Mouse (Mus musculus) embryonic facial prominence, embryonic 10.5 days (tissue): ENCODE results near the gene Zfp628. TPM values are rescaled to one million over a fixed set of nuclear protein-coding genes. Genes with fewer than 3 reads are reported as not detected.

Source experiments
- DNase-seq: peaks from one replicate; pipeline ENCODE4 v3.0.0-alpha.2; 2017; ENCODE audit warnings: low spot score
- H3K27ac ChIP-seq: fragments of 300-500 bp; sonication (generic); replicated peaks from 2 replicates; pipeline ENCODE4 v1.5.1; 2016; ENCODE audit warnings: mild to moderate bottlenecking
- H3K27me3 ChIP-seq: fragments of 300-500 bp; sonication (generic); replicated peaks from 2 replicates; pipeline ENCODE4 v1.6.1; 2016; ENCODE audit warnings: low read depth, mild to moderate bottlenecking; ENCODE audit not compliant: poor library complexity, severe bottlenecking
- H3K36me3 ChIP-seq: fragments of 300-500 bp; sonication (generic); replicated peaks from 2 replicates; pipeline ENCODE4 v1.6.1; 2016; ENCODE audit warnings: mild to moderate bottlenecking, moderate library complexity
- H3K4me1 ChIP-seq: fragments of 300-500 bp; sonication (generic); 2 replicates; pipeline ENCODE4 v1.6.1; 2016
- H3K4me3 ChIP-seq: fragments of 300-500 bp; sonication (generic); 2 replicates; pipeline ENCODE4 v1.5.1; 2016; ENCODE audit warnings: mild to moderate bottlenecking, moderate library complexity
- H3K9me3 ChIP-seq: fragments of 300-500 bp; sonication (generic); 2 replicates; pipeline ENCODE4 v1.6.1; 2016; ENCODE audit warnings: mild to moderate bottlenecking
- WGBS: fragments of 180-500 bp; shearing (Covaris S2); methylation state at CpG from one replicate; pipeline ENCODE4 v1.1.7; 2016; 5-methylcytosine and 5-hydroxymethylcytosine counted together
- polyA plus RNA-seq: library from polyadenylated mRNA; unstranded; fragments of >200 nt; fragmentation: Nextera tagmentation; extraction: Ambion mirVana; gene quantifications from 2 replicates; pipeline ENCODE4 v1.2.1, GENCODE M21; 2016

Gene Zfp628
- polyA plus RNA-seq, 1 experiment from 2014 or later: 4.6 TPM

DNA sequence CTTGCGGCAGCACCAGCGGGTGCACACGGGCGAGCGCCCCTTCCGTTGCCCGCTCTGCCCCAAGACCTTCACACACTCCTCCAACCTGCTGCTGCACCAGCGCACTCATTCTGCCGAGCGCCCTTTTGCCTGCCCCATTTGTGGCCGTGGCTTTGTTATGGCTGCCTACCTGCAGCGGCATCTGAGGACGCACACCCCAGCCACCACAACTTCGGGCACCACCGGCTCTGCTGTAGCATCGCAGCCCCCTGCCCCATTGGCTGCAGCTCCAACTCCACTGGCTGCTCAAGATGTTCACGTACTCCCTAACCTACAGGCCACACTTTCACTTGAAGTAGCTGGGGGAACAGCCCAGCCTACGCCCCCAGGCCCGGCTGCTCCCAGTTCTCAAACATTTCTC lies 5.5 kb downstream of the Zfp628 start:
- Histone ChIP-seq H3K4me3 (0 out of 2 replicates have a peak overlapping the region, but pooled peaks have one; percentile 6), H3K27ac (peak overlapping the region; percentile 92), H3K4me1 (peaks cover 71% of the 10 kb centered on the region), H3K9me3 (peaks cover 4% of the 10 kb centered on the region; the same call in 1 of the 2 replicates), H3K36me3 (peaks cover 46% of the 10 kb centered on the region), H3K27me3 (no peaks in the 10 kb centered on the region)
- WGBS: 89% methylated on average over 19 of the region's 19 CpGs
- no peak for DNase-seq

- DNase-seq: peak; percentile 25
- H3K27me3 ChIP-seq: no peaks in the 10 kb centered on the region
- peak overlapping the region; percentile 56; the same call in 1 of the 2 replicates for H3K4me3 ChIP-seq
- H3K27ac ChIP-seq: peak overlapping the region; percentile 92
- peaks cover 46% of the 10 kb centered on the region for H3K36me3 ChIP-seq
- WGBS: 61% methylated on average over 23 of the region's 23 CpGs
- H3K9me3 ChIP-seq: peaks cover 4% of the 10 kb centered on the region; the same call in 1 of the 2 replicates
- H3K4me1 ChIP-seq: peaks cover 73% of the 10 kb centered on the region
These were observed 6.2 kb downstream of the Zfp628 start for GRCm38 (mm10) chr7:4920976-4921823.

DNA sequence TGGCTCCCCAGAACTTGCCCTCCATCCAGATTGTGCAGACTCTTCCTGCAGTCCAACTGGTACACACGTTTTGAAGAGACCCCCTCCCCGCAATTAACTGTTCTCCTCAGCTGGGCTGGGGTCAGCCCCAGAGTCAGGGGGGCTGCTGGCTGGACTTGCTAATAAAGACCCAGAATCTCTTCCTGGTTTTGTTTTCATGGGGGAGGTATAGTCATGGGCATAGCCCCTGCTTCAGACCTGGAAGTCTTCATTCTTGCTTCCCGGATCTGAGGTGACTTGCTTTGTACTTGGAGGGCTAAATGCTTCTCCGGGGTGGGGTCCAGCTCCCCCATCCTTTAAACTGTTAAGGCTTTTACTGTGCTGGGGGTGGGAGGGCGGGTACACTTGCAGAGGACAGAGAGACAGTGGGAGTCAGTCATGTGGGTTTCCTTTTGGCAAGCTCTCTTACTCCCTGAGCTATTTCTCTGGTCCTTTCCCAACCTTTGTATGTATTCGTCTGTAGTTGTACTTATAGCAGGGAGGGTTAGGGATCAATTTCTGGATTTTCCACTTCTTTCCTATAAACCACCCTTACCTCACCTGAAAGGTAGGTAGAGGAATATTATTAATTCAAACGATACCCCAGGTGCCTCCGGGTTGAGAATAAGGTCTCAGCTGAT lies 6.9 kb downstream of the Zfp628 start, which contains the start of gene Nat14:
Gene Nat14, plus strand, starts transcription at position 205 of the 659 bp plus-strand sequence.
- H3K27me3 ChIP-seq: no peaks in the 10 kb centered on the region
- WGBS: 28% methylated on average over 8 of the region's 8 CpGs
- H3K36me3 ChIP-seq: peaks cover 46% of the 10 kb centered on the region
- DNase-seq: no peak
- peaks cover 73% of the 10 kb centered on the region for H3K4me1 ChIP-seq
- H3K4me3 ChIP-seq: peak within 1 kb of the TSS; percentile 56
- peak within 1 kb of the TSS; percentile 92 for H3K27ac ChIP-seq
- peaks cover 4% of the 10 kb centered on the region; the same call in 1 of the 2 replicates for H3K9me3 ChIP-seq

- Histone ChIP-seq H3K27me3 (no peaks in the 10 kb centered on the region), H3K4me3 (peak overlapping the region; percentile 56), H3K9me3 (peaks cover 4% of the 10 kb centered on the region; the same call in 1 of the 2 replicates), H3K4me1 (peaks cover 76% of the 10 kb centered on the region), H3K36me3 (peaks cover 40% of the 10 kb centered on the region), H3K27ac (peak overlapping the region; percentile 92)
- peak; percentile 92 for DNase-seq
- WGBS: under 1% methylated on average over 14 of the region's 14 CpGs
These were observed 7.5 kb downstream of the Zfp628 start for GRCm38 (mm10) chr7:4922508-4922907.

DNA sequence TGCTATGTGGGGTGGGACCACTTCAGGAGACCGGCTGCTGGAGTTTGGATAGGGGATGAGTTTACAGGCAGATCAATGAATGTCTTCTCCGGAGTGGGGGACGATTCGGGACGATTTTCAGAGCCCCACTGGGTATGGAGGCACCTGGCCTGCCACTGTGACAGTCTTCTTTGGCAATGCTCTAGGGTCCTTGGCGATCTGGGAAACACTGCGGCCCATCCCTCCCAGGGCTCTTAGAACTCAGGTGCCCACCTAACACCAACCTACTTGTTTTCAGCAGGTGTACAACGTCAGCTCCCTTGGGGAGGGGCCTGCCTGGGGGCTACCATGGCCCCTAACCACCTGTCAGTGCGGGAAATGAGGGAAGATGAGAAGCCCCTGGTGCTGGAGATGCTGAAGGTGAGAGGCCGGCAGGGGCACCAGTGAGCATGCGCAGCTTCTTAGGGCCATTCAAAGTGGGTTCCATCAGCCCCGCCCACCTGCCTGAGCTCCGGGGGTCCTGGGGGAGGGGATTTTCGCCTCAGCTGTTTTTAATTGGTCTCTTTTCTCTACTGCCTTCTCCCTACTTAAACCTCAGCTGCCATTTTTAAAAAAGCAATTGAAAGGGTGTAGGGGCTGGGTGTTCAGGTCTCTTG lies 8.0 kb downstream of the Zfp628 start:
- Histone ChIP-seq H3K27ac (peak overlapping the region; percentile 92), H3K4me1 (peaks cover 82% of the 10 kb centered on the region), H3K27me3 (no peaks in the 10 kb centered on the region), H3K36me3 (peaks cover 35% of the 10 kb centered on the region), H3K9me3 (peaks cover 4% of the 10 kb centered on the region; the same call in 1 of the 2 replicates), H3K4me3 (peak overlapping the region; percentile 56)
- under 1% methylated on average over 14 of the region's 14 CpGs for WGBS
- peak; percentile 90 for DNase-seq

GRCm38 (mm10) chr7:4923586-4924364 lies 8.8 kb downstream of the Zfp628 start:
- Histone ChIP-seq H3K4me1 (peaks cover 86% of the 10 kb centered on the region), H3K27me3 (no peaks in the 10 kb centered on the region), H3K9me3 (peaks cover 4% of the 10 kb centered on the region; the same call in 1 of the 2 replicates), H3K36me3 (peaks cover 27% of the 10 kb centered on the region), H3K27ac (peak overlapping the region; percentile 92), H3K4me3 (peak overlapping the region; percentile 56)
- peak; percentile 72 for DNase-seq
- WGBS: 4% methylated on average over 37 of the region's 37 CpGs

GRCm38 (mm10) chr7:4924483-4924882 lies 9.5 kb downstream of the Zfp628 start:
- Histone ChIP-seq H3K4me3 (peak overlapping the region; percentile 56), H3K4me1 (peaks cover 88% of the 10 kb centered on the region), H3K9me3 (peaks cover 4% of the 10 kb centered on the region; the same call in 1 of the 2 replicates), H3K27ac (peak overlapping the region; percentile 92), H3K36me3 (peaks cover 20% of the 10 kb centered on the region), H3K27me3 (no peaks in the 10 kb centered on the region)
- peak; percentile 39 for DNase-seq
- WGBS: 2% methylated on average over 4 of the region's 4 CpGs

DNA sequence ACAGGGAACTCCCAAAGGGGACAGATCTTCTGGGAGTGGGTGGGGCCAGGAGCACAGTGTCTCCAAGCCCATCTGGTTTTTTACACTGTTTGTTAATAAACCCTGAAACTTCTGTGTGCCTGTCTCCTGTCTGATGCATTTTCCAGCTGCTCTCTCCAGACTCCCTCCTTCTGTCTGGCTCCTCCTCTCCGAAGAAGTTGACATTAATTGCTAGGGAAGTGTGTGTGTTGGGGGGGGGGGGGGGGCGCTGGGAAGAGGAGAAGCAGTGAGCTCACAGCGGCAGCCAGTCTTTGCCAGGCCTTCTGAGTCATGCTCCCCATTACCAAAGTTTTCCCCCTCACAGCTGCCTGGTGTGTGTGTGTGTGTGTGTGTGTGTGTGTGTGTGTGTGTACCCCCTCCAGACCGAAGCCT lies 9.9 kb downstream of the Zfp628 start:
- peaks cover 4% of the 10 kb centered on the region; the same call in 1 of the 2 replicates for H3K9me3 ChIP-seq
- H3K4me1 ChIP-seq: peaks cover 88% of the 10 kb centered on the region
- peak overlapping the region; percentile 56 for H3K4me3 ChIP-seq
- DNase-seq: peak; percentile 76
- H3K36me3 ChIP-seq: peaks cover 16% of the 10 kb centered on the region
- H3K27me3 ChIP-seq: no peaks in the 10 kb centered on the region
- WGBS: 5% methylated on average over 4 of the region's 4 CpGs
- H3K27ac ChIP-seq: peak overlapping the region; percentile 92

- H3K4me3 ChIP-seq: peak within 1 kb of the TSS; percentile 56
- 5% methylated on average over 6 of the region's 6 CpGs for whole genome bisulfite sequencing
- peak; percentile 75 for DNase-seq
- H3K9me3 ChIP-seq: no peaks in the 10 kb centered on the region
- no peaks in the 10 kb centered on the region for H3K27me3 ChIP-seq
- peaks cover 8% of the 10 kb centered on the region for H3K36me3 ChIP-seq
- peak within 1 kb of the TSS; percentile 92 for H3K27ac ChIP-seq
- H3K4me1 ChIP-seq: peaks cover 80% of the 10 kb centered on the region
These were observed 10.7 kb downstream of the Zfp628 start, which contains the start of gene Ssc5d for GRCm38 (mm10) chr7:4925441-4926381. Gene Ssc5d, plus strand, starts transcription at chr7:4925785.

DNA sequence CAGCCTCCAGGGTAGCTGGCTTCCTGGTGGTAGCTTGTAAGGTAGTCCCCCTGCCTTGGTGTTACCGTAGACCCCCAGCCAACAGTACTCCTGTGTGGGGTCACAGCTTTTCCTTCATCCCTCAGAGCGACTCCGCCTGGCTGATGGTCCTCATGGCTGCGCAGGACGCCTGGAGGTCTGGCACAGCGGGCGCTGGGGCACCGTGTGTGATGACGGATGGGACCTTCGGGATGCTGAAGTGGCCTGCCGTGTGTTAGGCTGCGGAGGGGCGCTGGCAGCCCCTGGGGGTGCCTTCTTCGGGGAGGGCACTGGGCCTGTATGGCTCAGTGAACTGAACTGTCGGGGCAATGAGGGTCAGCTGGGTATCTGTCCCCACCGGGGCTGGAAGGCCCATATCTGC lies 11.8 kb downstream of the Zfp628 start:
- no peaks in the 10 kb centered on the region for H3K36me3 ChIP-seq
- no peak for DNase-seq
- H3K4me3 ChIP-seq: peak overlapping the region; percentile 56; the same call in 1 of the 2 replicates
- peaks cover 69% of the 10 kb centered on the region for H3K4me1 ChIP-seq
- peak overlapping the region; percentile 92 for H3K27ac ChIP-seq
- H3K9me3 ChIP-seq: no peaks in the 10 kb centered on the region
- H3K27me3 ChIP-seq: no peaks in the 10 kb centered on the region
- WGBS: 71% methylated on average over 16 of the region's 16 CpGs

- DNase-seq: no peak
- Histone ChIP-seq H3K9me3 (no peaks in the 10 kb centered on the region), H3K4me1 (peaks cover 60% of the 10 kb centered on the region), H3K27ac (peak overlapping the region; percentile 48), H3K36me3 (no peaks in the 10 kb centered on the region), H3K4me3 (no peak overlapping the region), H3K27me3 (no peaks in the 10 kb centered on the region)
- 66% methylated on average over 8 of the region's 8 CpGs for WGBS
These were observed 12.7 kb downstream of the Zfp628 start for GRCm38 (mm10) chr7:4927711-4928110.
